7 mouse cellular contexts compared by ENCODE assay signal in the genomic region with DNA sequence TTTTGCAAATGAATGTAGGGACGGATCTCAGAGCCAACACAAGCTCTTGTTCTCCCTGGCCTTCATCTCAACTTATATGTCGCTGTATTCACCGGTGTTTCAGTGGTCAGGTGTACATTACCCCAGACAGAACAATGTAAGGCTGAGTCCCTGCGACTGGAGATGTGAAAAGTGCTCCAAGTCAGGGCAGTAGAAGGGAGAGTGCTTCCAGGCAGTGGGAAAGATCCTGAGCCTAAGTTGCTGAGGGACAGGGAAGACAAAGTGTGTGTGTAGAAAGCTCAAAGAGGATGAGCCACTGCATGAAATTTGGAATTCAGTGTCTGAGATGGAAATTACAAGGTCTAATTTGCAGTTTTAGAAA. TPM values are rescaled to one million over a fixed set of nuclear protein-coding genes. Genes with fewer than 3 reads are reported as not detected.
A peak's percentile ranks its signal among the peaks of the same experiment; 100 is the strongest.
DNase-seq lines count a peak whose midpoint lies in the region; ATAC-seq lines count a peak whose summit lies in the region.

No protein-coding gene starts in this region.

- peak overlapping the region; percentile 80 for H3K9ac ChIP-seq in neural tube, embryonic 11.5 days (ENCODE audit: low read length)
- H3K9ac ChIP-seq in forebrain, embryonic 14.5 days (ENCODE audit: low read length): peak overlapping the region; percentile 81
- H3K9ac ChIP-seq in limb, embryonic 15.5 days: peak overlapping the region; percentile 80
- peak overlapping the region; percentile 96 for H3K9ac ChIP-seq in stomach, embryonic 16.5 days (ENCODE audit: low read length)

- WGBS in neural tube, embryonic 11.5 days: 6% methylated on average over 4 of the region's 4 CpGs
- WGBS in forebrain, embryonic 14.5 days: 3% methylated on average over 4 of the region's 4 CpGs
- 6% methylated on average over 4 of the region's 4 CpGs for WGBS in limb, embryonic 15.5 days
- WGBS in stomach, embryonic 16.5 days: 1% methylated on average over 4 of the region's 4 CpGs

- H3K27me3 ChIP-seq in neural tube, embryonic 11.5 days (ENCODE audit: control insufficient read depth, insufficient read depth, low read length): no peaks in the 10 kb centered on the region
- H3K27me3 ChIP-seq in forebrain, embryonic 14.5 days (replicated peaks; ENCODE audit: control insufficient read depth, insufficient read depth, low read length): no peaks in the 10 kb centered on the region
- no peaks in the 10 kb centered on the region for H3K27me3 ChIP-seq in limb, embryonic 15.5 days
- H3K27me3 ChIP-seq in stomach, embryonic 16.5 days (ENCODE audit: control insufficient read depth, insufficient read depth, low read length): no peaks in the 10 kb centered on the region

- DNase-seq in neural tube, embryonic 11.5 days (ENCODE audit: low spot score): no peak
- DNase-seq in neural tube, embryonic 10.5 days (ENCODE audit: extremely low spot score, low spot score): no peak
- DNase-seq in forebrain, embryonic 14.5 days (ENCODE audit: low spot score): no peak
- no peak for DNase-seq in thymus, adult 18-20 months
- DNase-seq in right cerebral cortex, postnatal 4 days: no peak

- H3K27ac ChIP-seq in neural tube, embryonic 11.5 days (ENCODE audit: low read depth, low read length): no peak overlapping the region
- H3K27ac ChIP-seq in forebrain, embryonic 14.5 days (ENCODE audit: low read depth, low read length): no peak overlapping the region
- peak overlapping the region; percentile 93 for H3K27ac ChIP-seq in limb, embryonic 15.5 days
- peak overlapping the region; percentile 94 for H3K27ac ChIP-seq in stomach, embryonic 16.5 days (ENCODE audit: low read length)

- no peak for ATAC-seq in neural tube, embryonic 11.5 days (ENCODE audit: insufficient read depth, low FRiP score, low TSS enrichment)
- no peak for ATAC-seq in forebrain, embryonic 14.5 days
- ATAC-seq in limb, embryonic 15.5 days (ENCODE audit: insufficient number of reproducible peaks, low FRiP score, low TSS enrichment, low read depth): no peak
- no peak for ATAC-seq in stomach, embryonic 16.5 days (ENCODE audit: insufficient read depth, low FRiP score)

- H3K4me2 ChIP-seq in neural tube, embryonic 11.5 days (ENCODE audit: low read depth): peak overlapping the region; percentile 73
- H3K4me2 ChIP-seq in forebrain, embryonic 14.5 days (ENCODE audit: low read length): peak overlapping the region; percentile 59
- H3K4me2 ChIP-seq in limb, embryonic 15.5 days: peak overlapping the region; percentile 64
- H3K4me2 ChIP-seq in stomach, embryonic 16.5 days (ENCODE audit: low read depth, low read length): peak overlapping the region; percentile 86

- H3K4me3 ChIP-seq in neural tube, embryonic 11.5 days (ENCODE audit: low read depth, low read length): peak overlapping the region; percentile 88
- peak overlapping the region; percentile 87 for H3K4me3 ChIP-seq in forebrain, embryonic 14.5 days (ENCODE audit: low read depth, low read length)
- H3K4me3 ChIP-seq in limb, embryonic 15.5 days: peak overlapping the region; percentile 95
- H3K4me3 ChIP-seq in stomach, embryonic 16.5 days (replicated peaks; ENCODE audit: low read length): peak overlapping the region; percentile 96

- H3K4me1 ChIP-seq in neural tube, embryonic 11.5 days (ENCODE audit: control insufficient read depth, insufficient read depth, low read length): peaks cover 6% of the 10 kb centered on the region; the same call in 1 of the 2 replicates
- H3K4me1 ChIP-seq in forebrain, embryonic 14.5 days (ENCODE audit: control insufficient read depth, insufficient read depth, low read length): peaks cover 8% of the 10 kb centered on the region; the same call in 1 of the 2 replicates
- H3K4me1 ChIP-seq in limb, embryonic 15.5 days: peaks cover 12% of the 10 kb centered on the region
- H3K4me1 ChIP-seq in stomach, embryonic 16.5 days (ENCODE audit: control insufficient read depth, insufficient read depth, low read length): peaks cover 20% of the 10 kb centered on the region

- H3K9me3 ChIP-seq in neural tube, embryonic 11.5 days (ENCODE audit: control insufficient read depth, low read length): no peaks in the 10 kb centered on the region
- no peaks in the 10 kb centered on the region for H3K9me3 ChIP-seq in forebrain, embryonic 14.5 days (replicated peaks; ENCODE audit: control insufficient read depth, low read length)
- no peaks in the 10 kb centered on the region for H3K9me3 ChIP-seq in limb, embryonic 15.5 days
- peaks cover 3% of the 10 kb centered on the region; the same call in 1 of the 2 replicates for H3K9me3 ChIP-seq in stomach, embryonic 16.5 days (replicated peaks; ENCODE audit: control insufficient read depth, low read length)

- no peaks in the 10 kb centered on the region for H3K36me3 ChIP-seq in neural tube, embryonic 11.5 days (ENCODE audit: control insufficient read depth, insufficient read depth, low read length)
- H3K36me3 ChIP-seq in forebrain, embryonic 14.5 days (ENCODE audit: control insufficient read depth, insufficient read depth, low read length): no peaks in the 10 kb centered on the region
- H3K36me3 ChIP-seq in limb, embryonic 15.5 days: no peaks in the 10 kb centered on the region
- H3K36me3 ChIP-seq in stomach, embryonic 16.5 days (ENCODE audit: control insufficient read depth, insufficient read depth, low read length): no peaks in the 10 kb centered on the region

RNA-seq across cellular contexts. Expression of a gene that starts 0.7 kb away (rescaled TPM):
- polyA plus RNA-seq in neural tube, embryonic 11.5 days (2014; fragmentation: Nextera tagmentation; extraction: Ambion mirVana): 93.5 and 95.3 TPM in 2 replicates
- 58.0 and 71.8 TPM in 2 replicates for polyA plus RNA-seq in forebrain, embryonic 14.5 days (2014; fragmentation: Nextera tagmentation; extraction: Ambion mirVana)
- 99.4 and 102 TPM in 2 replicates for polyA plus RNA-seq in limb, embryonic 15.5 days (2015; fragmentation: Nextera tagmentation; extraction: Ambion mirVana)
- polyA plus RNA-seq in stomach, embryonic 16.5 days (2015; fragmentation: Nextera tagmentation; extraction: Ambion mirVana): 111 and 117 TPM in 2 replicates

RNA-seq across cellular contexts. Expression of a gene that starts 26.3 kb away (rescaled TPM):
- 244 TPM in 2 replicates for polyA plus RNA-seq in neural tube, embryonic 11.5 days (2014; fragmentation: Nextera tagmentation; extraction: Ambion mirVana)
- 192 and 195 TPM in 2 replicates for polyA plus RNA-seq in forebrain, embryonic 14.5 days (2014; fragmentation: Nextera tagmentation; extraction: Ambion mirVana)
- 156 and 160 TPM in 2 replicates for polyA plus RNA-seq in limb, embryonic 15.5 days (2015; fragmentation: Nextera tagmentation; extraction: Ambion mirVana)
- polyA plus RNA-seq in stomach, embryonic 16.5 days (2015; fragmentation: Nextera tagmentation; extraction: Ambion mirVana): 148 and 154 TPM in 2 replicates

RNA-seq across cellular contexts. Expression of a gene that starts 42.4 kb away (rescaled TPM):
- 32.5 and 34.8 TPM in 2 replicates for polyA plus RNA-seq in neural tube, embryonic 11.5 days (2014; fragmentation: Nextera tagmentation; extraction: Ambion mirVana)
- 23.8 and 25.0 TPM in 2 replicates for polyA plus RNA-seq in forebrain, embryonic 14.5 days (2014; fragmentation: Nextera tagmentation; extraction: Ambion mirVana)
- 37.4 and 41.6 TPM in 2 replicates for polyA plus RNA-seq in limb, embryonic 15.5 days (2015; fragmentation: Nextera tagmentation; extraction: Ambion mirVana)
- 32.0 and 34.0 TPM in 2 replicates for polyA plus RNA-seq in stomach, embryonic 16.5 days (2015; fragmentation: Nextera tagmentation; extraction: Ambion mirVana)

Comparison
In these comparisons a context has a peak if more than half of its experiments do, and no peak if none do; other contexts are left out.
1. H3K27ac ChIP-seq: peak in limb, embryonic 15.5 days (single experiment) and stomach, embryonic 16.5 days (single experiment); none in neural tube, embryonic 11.5 days (single experiment) and forebrain, embryonic 14.5 days (single experiment).
2. Peak in every context shown above with its lines, with median percentiles within 50 percentile points of each other: H3K4me2 ChIP-seq, H3K4me3 ChIP-seq and H3K9ac ChIP-seq.